Mouse (Mus musculus): ENCODE measurements around the gene Maco1. TPM values are rescaled to one million over a fixed set of nuclear protein-coding genes. Genes with fewer than 3 reads are reported as not detected.

Gene Maco1
- polyA plus RNA-seq, 1 experiment = 42.3 TPM

GRCm38 (mm10) chr4:134863937-134864729 lies 11.0 kb upstream of the Maco1 start, which contains the start of gene Rhd:
Rhd (plus strand) TSS chr4:134864536.
- Histone ChIP-seq H3K27ac (ENCODE audit: insufficient read depth, low read length) (no peak within 1 kb of the TSS), H3K4me1 (ENCODE audit: control insufficient read depth, insufficient read depth, low read length) (no peaks in the 10 kb centered on the region), H3K4me3 (ENCODE audit: insufficient read depth, low read length) (no peak within 1 kb of the TSS)
- TF ChIP-seq CTCF (IDR thresholded peaks at IDR 0.05; ENCODE audit: borderline replicate concordance, insufficient read depth, low read length) (no peak), POLR2A (IDR thresholded peaks at IDR 0.05; ENCODE audit: low read depth, low read length) (no peak)

GRCm38 (mm10) chr4:134862996-134863395 lies 9.9 kb upstream of the Maco1 start:
- Histone ChIP-seq H3K4me1 (ENCODE audit: control insufficient read depth, insufficient read depth, low read length) (no peaks in the 10 kb centered on the region), H3K27ac (ENCODE audit: insufficient read depth, low read length) (no peak overlapping the region), H3K4me3 (ENCODE audit: insufficient read depth, low read length) (no peak overlapping the region)
- TF ChIP-seq CTCF (IDR thresholded peaks at IDR 0.05; ENCODE audit: borderline replicate concordance, insufficient read depth, low read length) (no peak), POLR2A (IDR thresholded peaks at IDR 0.05; ENCODE audit: low read depth, low read length) (no peak)

DNA sequence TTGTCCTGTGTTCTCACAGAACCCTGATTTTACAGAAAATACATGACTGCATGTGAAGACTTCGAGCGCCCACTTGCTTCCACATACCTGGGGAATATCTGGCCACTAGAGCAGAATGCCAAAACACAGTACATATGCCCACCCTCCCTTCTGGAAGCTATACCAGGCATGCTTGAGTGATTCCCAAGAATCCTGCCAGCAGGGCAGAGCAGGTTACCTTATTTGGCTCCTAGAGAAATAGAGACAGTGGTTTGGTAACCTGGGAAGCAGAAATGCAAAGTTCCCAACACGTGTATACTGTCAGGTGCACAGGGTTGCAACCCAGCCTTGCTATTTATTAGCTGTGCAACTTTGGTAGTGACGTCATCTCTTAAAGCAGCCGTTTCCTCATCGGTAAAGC lies 8.7 kb upstream of the Maco1 start:
- TF ChIP-seq CTCF (IDR thresholded peaks at IDR 0.05; ENCODE audit: borderline replicate concordance, insufficient read depth, low read length) (no peak), POLR2A (IDR thresholded peaks at IDR 0.05; ENCODE audit: low read depth, low read length) (no peak)
- no peaks in the 10 kb centered on the region for H3K4me1 ChIP-seq (ENCODE audit: control insufficient read depth, insufficient read depth, low read length)
- H3K27ac ChIP-seq (ENCODE audit: insufficient read depth, low read length) = no peak overlapping the region
- H3K4me3 ChIP-seq (ENCODE audit: insufficient read depth, low read length) = no peak overlapping the region

DNA sequence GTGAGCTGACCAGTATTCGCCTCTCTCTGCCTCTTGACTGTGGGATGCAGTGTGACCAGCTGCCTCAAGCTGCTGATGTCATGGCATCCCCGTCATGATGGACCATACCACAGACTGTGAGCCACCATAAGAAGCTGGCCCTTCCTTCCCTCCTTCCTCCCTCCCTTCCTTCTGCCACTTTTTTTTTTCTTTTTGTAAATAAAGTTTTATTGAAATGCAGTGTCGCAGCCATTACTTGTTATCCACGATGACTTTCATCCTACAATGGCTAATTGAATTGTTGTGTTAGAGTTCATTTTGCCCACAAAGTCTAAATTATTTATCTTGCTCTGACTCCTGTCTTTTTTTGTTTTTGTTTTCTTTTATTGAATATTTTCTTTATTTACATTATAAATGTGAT lies 5.3 kb upstream of the Maco1 start:
- no peak overlapping the region for H3K27ac ChIP-seq (ENCODE audit: insufficient read depth, low read length)
- TF ChIP-seq POLR2A (IDR thresholded peaks at IDR 0.05; ENCODE audit: low read depth, low read length) (no peak), CTCF (IDR thresholded peaks at IDR 0.05; ENCODE audit: borderline replicate concordance, insufficient read depth, low read length) (no peak)
- H3K4me3 ChIP-seq (ENCODE audit: insufficient read depth, low read length) = no peak overlapping the region
- H3K4me1 ChIP-seq (ENCODE audit: control insufficient read depth, insufficient read depth, low read length) = no peaks in the 10 kb centered on the region

GRCm38 (mm10) chr4:134856501-134856900 lies 3.4 kb upstream of the Maco1 start:
- no peak for TF ChIP-seq POLR2A (IDR thresholded peaks at IDR 0.05; ENCODE audit: low read depth, low read length)
- no peak for TF ChIP-seq CTCF (IDR thresholded peaks at IDR 0.05; ENCODE audit: borderline replicate concordance, insufficient read depth, low read length)
- H3K4me3 ChIP-seq (ENCODE audit: insufficient read depth, low read length) = no peak overlapping the region
- no peaks in the 10 kb centered on the region for H3K4me1 ChIP-seq (ENCODE audit: control insufficient read depth, insufficient read depth, low read length)
- no peak overlapping the region for H3K27ac ChIP-seq (ENCODE audit: insufficient read depth, low read length)

DNA sequence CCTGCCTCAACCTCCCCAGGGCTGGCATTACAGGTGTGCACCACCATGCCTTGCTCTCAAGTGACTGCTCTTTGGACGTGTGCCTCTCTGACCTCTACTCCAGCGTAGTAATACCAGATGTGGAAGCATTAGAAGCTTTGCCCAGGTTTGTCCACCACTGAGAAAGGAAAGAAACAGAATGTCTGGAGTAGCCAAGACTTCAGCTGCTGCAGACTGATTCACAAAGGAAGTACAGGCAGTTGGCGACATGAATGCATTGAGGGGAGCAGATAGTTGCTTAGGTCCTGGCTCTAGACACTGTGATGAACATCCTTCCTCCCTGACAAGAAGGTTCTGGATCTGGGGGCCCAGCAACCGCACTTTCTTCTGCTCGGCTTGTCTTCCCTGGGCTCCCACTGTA lies 2.9 kb upstream of the Maco1 start:
- Histone ChIP-seq H3K4me3 (ENCODE audit: insufficient read depth, low read length) (no peak overlapping the region), H3K27ac (ENCODE audit: insufficient read depth, low read length) (no peak overlapping the region), H3K4me1 (ENCODE audit: control insufficient read depth, insufficient read depth, low read length) (no peaks in the 10 kb centered on the region)
- TF ChIP-seq CTCF (IDR thresholded peaks at IDR 0.05; ENCODE audit: borderline replicate concordance, insufficient read depth, low read length) (no peak), POLR2A (IDR thresholded peaks at IDR 0.05; ENCODE audit: low read depth, low read length) (no peak)

DNA sequence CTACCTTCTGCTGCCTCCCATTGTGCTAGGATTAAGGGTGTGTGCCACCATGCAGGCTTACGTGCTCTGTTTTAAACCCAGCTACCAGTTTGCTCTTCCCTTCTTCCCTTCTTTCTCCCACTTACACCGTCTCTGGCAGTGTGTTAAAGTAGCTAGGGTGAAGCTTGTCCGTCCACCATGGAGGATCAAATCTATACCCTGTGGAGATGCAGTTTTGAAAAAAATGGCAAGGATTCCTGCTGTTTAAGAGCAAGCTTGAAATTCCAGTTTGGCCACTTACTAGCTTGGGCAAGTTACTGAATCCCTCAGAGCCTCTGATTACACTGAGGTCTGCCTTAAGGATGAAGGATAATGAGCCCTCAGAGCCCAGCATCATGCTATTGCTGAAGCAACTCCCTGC lies 2.2 kb upstream of the Maco1 start:
- no peaks in the 10 kb centered on the region for H3K4me1 ChIP-seq (ENCODE audit: control insufficient read depth, insufficient read depth, low read length)
- H3K4me3 ChIP-seq (ENCODE audit: insufficient read depth, low read length) = no peak overlapping the region
- no peak overlapping the region for H3K27ac ChIP-seq (ENCODE audit: insufficient read depth, low read length)
- TF ChIP-seq CTCF (IDR thresholded peaks at IDR 0.05; ENCODE audit: borderline replicate concordance, insufficient read depth, low read length) (no peak), POLR2A (IDR thresholded peaks at IDR 0.05; ENCODE audit: low read depth, low read length) (no peak)

DNA sequence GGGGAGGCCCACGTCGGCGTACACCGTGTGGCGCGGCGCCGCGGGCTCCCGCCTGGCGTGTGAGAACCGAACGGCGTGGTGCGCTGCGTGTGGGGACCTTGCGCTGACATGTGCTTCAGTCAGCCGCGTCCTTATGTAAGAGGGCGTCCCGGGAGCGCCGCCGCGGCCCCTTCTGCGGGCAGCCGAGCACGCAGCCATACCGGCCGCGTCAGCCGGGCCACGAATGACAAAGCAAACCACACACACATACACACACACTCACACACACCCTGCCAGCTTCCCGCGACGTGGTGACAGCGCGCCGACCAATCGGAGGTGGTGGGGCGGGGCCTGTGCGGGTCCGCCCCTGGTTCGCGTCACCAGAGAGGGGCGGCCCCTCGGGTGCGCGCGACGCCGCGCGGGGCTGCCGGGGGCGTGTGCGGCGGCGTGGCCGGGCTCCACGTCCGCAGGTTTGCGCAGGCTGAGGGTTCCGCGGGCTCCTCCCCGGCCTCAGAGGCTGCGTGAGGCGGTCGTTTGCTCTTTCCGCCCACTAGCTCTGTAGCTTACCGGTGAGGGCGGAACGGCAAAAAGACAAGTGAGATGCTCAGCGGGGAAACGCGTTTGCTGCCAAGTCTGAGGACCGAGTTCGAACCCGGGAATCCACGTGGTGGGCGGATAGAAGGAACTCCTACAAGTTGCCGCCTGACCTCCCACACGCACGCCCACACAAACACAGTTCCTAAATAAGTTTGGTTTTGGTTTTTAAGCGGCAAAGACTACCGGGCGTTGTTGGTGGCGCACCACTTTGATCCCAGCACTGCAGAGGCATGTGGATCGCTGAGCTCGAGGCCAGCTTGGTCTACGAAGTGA lies 716 bp upstream of the Maco1 start:
- TF ChIP-seq CTCF (IDR thresholded peaks at IDR 0.05; ENCODE audit: borderline replicate concordance, insufficient read depth, low read length) (no peak), POLR2A (IDR thresholded peaks at IDR 0.05; ENCODE audit: low read depth, low read length) (peak; percentile 63)
- Histone ChIP-seq H3K4me3 (ENCODE audit: insufficient read depth, low read length) (peak overlapping the region; percentile 88), H3K27ac (ENCODE audit: insufficient read depth, low read length) (peak overlapping the region; percentile 43; the same call in 1 of the 2 replicates)

DNA sequence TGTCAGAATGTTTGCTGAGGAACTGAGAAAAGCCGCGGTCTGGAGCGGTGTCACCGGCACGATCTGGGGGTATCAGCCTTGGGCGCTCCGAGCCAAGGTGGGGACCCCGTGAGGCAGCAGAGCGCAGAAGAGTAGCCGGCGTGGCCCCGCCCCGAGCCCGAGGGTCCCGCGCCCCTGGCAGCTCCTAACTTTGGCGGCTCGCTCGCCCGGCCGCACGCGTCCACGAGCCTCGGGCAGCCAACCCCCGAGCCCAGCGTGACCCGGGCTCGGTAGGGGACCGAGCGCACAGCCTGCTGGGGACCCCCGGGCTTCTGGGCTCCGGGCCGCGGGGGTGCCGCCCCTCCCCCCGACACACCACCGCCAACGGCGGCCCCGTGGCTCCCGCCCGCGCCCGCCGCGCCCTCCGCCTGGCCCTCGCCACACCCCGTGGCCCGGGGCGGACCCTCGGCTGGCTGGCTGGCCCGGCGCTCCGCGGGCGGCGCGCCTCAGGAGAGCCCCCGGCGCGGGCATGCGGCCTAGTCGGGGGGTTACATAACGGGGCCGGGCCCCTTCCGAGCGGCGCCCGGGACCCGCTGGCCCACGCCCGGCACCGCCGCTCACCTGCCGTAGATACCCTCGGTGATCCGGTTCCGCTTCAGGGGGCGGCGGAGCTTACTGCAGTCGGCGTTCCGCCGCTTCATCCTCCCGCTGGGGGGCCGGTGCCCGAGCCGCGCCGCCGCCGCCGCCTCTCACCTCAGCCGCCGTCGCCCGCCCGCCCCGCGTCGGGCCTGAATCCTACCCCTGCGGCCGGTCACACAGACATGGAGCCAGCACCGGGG lies 498 bp downstream of the Maco1 start:
- H3K4me1 ChIP-seq (ENCODE audit: control insufficient read depth, insufficient read depth, low read length) = peaks cover 3% of the 10 kb centered on the region; the same call in 1 of the 2 replicates
- H3K4me3 ChIP-seq (ENCODE audit: insufficient read depth, low read length) = peak overlapping the region; percentile 93
- no peak overlapping the region for H3K27ac ChIP-seq (ENCODE audit: insufficient read depth, low read length)
- TF ChIP-seq CTCF (IDR thresholded peaks at IDR 0.05; ENCODE audit: borderline replicate concordance, insufficient read depth, low read length) (no peak), POLR2A (IDR thresholded peaks at IDR 0.05; ENCODE audit: low read depth, low read length) (no peak)

More for the DNA sequence above, 716 bp upstream of the Maco1 start:
- H3K4me1 ChIP-seq (ENCODE audit: control insufficient read depth, insufficient read depth, low read length) = no peaks in the 10 kb centered on the region

All from embryonic fibroblast, embryonic 13.5 days (primary cell).